Mouse (Mus musculus): Measurements from ENCODE around the gene Arpc2.

The Arpc2 gene

DNA sequence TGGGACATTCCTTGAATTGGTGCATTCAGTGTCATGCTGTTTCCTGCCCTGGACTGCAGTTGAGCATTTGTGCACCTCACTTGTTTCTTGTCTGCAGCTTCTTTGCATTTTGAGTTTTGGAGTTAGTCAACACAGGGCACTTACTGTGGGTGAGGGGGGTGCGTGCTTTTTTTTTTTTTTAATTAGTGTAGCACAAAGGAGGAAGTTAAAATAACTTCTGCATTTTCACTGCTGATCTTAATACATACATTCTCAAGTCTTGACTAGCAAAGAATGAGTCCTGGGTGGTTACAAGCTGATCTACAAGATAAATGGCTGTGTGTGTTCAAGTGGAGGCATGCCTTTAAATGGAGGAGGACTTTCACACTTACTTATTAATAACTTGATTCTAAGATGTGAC, 2.3 kb downstream of the Arpc2 start:
- in situ Hi-C loops (cut with MboI; ENCODE audit: low sequenced_read_pairs): no loop called here

DNA sequence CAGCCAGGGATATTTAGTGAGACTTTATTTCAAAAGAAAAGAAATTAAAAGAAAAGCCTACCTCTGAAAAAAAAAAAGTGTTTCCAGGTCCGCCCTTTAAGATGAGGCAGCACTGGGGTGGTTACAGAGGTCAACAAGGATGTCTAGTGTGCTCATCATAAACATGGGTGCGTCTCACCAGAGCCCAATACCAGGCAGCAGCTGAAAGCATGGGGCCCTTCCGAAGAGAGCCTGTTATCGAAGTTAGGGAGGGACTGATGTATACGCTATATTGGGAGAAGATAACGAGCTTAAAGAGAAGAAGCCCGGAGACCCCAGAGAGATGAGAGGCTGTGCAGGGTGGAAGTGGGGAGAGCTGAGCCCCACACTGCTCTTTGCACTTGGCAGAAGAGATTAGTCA, 3.3 kb downstream of the Arpc2 start:
- in situ Hi-C loops (cut with MboI; ENCODE audit: low sequenced_read_pairs): no loop called here

DNA sequence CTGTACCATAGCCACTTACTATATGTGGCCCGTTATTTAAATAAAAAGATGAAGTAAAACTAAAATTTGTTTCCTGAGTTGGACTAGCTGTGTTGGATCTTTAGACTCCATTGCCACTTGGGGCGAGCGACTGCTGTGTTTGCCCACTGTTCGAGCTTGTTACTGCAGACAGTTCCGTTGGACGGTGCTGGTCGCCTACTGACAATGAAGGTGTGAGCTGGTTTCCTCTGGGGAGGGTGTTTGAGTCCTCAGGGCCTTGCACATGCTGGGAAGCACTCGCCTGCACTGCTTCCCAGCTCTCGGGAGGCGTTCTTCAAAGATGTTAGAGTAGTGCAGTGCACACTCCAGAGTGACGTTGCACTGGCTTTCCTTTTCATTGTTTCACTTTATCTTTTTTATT, 3.7 kb downstream of the Arpc2 start:
- in situ Hi-C loops (cut with MboI; ENCODE audit: low sequenced_read_pairs): no loop called here

DNA sequence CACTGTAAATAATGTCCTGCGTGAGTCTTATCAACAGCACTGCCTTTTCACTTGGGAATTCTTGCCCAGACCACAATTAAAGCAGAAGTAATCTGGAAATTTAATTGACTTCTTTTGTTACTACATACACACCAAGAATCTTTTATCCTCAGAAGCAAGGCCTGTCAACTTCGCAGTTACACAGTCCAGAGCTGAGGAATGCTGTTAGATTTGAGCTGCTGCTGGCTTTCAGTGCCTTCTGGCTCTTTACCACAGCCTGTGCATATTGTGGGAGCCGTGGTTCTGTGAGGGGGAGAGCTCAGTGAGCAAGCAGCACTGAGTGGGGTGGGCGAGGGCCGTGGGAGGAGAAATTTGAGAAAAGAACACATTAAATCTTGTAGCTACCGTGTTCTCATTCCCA, 4.4 kb downstream of the Arpc2 start:
- in situ Hi-C loops (cut with MboI; ENCODE audit: low sequenced_read_pairs): no loop called here

DNA sequence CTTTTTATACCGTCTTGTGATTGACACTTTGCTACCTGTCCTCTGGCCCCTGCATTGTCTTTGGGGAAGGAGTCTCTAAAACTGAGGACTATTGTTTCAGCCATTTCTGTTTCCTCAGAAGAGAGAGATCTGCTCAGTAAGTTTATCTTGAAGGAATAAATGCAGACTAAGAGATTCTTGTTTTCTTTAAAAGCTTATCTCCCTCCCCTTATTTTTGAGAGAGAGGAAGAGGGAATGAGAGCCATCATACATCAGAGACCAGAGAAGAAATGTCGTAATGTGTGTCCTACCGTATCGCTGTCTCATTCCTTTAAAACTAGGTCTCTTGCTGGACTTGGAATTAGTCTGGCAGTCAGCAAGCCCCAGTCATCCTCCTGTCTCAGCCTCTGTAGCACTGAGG, 4.9 kb downstream of the Arpc2 start:
- in situ Hi-C loops (cut with MboI; ENCODE audit: low sequenced_read_pairs): no loop called here

DNA sequence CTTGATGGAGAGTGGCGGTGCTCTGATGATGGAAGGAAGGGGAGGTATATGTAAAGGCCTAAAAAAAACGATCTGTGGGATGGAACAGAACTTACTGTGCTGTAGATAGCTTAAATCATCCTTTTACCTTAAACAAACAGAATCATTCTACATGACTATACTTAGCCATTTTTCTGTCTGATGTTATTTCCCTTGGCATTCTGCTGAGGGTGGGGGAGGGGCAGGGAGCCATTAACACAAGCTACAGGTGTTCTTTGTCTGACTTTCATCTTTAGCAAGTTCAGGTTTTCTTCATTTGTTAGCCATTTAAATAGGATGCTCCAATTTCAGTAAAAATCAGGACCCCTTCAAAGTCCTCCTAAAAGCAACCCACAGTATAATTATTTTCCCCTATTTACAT, 9.6 kb downstream of the Arpc2 start:
- in situ Hi-C loops (cut with MboI; ENCODE audit: low sequenced_read_pairs): no loop called here

DNA sequence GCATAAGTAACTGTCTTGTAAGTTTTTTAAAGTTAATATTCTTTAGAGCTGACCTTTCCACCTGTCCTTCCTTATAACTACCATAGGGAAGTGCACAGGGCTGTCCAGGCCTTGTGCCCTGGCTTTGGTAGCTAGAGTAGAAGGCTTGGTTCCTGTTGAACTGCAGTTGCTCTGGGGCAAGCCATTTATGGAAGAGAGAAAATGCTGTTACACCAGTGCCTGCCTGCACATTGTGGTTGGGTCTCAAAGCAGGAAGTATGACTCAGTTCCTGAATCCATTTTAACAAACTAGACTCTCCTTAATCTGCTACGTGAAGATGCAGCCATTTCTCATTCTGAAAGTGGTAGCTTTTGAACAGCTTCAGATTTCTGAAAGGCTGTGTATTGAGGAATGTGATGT, 12.9 kb downstream of the Arpc2 start:
- in situ Hi-C loops (cut with MboI; ENCODE audit: low sequenced_read_pairs): no loop called here

DNA sequence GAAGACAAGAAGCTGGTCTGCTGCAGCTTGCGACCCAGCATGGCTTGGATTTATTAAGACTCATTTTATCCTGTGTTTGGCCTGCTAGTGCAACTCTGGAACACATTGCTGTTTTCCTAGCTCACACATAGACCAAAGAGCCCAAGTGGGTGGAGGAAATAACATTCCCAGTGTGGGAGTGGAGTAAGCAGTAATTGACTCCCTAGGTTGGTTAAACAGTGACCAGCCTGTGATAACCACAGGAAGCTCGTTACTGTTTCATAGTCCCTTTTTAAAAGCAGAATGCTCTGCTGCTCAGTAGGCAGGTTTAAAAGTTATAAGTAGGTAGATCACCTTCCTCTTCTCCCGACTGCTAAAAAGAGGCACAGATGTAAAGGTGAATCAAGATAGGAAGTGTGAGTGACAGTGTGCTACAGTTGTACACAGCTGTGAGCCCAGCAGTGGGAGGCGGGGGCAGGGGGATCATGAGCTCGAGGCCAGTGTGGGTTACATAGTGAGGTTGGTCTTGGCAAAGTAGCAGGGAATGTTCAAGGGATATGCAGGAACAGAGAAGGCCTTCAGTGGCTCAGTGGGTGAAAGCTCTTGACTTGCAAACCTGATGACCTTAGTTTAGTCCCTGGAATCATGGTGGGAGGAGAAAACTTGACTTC, 13.6 kb downstream of the Arpc2 start:
- in situ Hi-C loops (cut with MboI; ENCODE audit: low sequenced_read_pairs): no loop called here

DNA sequence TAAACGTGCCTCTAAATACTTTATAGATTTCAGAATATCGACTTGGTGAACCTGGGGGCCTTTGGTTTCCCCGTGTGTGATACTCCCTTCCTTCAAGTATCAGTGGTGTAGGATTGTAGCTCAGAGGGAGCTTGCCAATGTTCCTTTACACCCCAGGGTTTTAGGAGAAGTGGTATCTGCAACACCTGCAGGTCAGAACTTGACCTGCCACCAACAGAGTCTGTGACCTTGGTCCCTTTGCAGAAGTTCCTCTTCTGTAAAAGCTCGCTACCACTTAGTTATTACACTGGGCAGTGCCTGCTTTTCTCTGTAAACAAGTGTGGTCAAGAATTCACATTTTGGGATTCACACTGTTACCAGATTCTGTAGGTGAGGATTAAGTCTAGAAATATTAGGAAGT, 14.2 kb downstream of the Arpc2 start:
- in situ Hi-C loops (cut with MboI; ENCODE audit: low sequenced_read_pairs): no loop called here

DNA sequence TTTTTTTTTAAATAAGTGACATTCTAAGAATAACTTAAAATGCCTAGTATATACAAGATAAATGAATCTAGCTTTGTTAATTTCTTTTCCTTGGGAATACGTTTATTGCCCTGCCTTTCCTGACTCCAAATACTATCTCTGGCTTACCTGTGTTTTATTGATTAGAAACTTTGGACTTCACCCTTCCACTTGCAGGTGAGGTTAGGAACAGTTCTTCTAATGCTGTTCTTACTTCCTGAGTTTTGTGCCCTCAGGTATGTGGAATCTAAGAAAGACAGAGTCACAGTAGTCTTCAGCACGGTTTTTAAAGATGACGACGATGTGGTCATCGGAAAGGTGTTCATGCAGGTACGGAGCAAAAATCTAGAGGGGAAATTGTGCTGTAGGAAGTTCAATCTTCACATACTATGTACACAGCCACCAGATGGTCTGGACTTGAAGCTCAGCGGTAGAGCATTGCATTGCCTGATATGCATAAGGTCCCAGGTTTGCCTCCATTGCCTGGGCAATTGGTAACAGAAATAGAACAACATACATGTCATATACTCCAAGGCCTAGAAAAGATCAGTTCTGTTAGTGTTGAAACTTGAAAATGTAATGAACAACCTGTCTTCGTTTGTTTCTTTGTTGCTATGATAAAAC, 19.9 kb downstream of the Arpc2 start:
- in situ Hi-C loops (cut with MboI; ENCODE audit: low sequenced_read_pairs): no loop called here

DNA sequence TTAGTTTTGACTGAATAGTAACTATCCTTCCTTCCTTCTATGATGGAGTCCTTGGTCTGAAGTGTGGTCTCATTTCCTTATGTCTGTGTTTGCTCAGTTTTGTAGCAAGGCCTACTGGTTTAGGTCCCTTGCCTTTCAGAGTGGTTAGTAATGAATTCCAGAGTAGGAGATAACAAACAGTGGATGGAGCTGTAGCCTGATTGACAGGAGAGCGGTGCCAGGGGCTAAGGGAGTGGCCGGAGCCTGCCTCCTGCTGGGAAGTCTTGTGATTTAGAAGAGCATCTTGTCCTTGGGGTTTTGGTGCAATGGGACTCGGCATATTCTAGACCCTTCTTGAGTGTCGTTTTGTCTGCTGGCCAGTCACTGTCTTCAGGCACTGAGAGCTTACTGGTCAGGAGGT, 20.9 kb downstream of the Arpc2 start:
- in situ Hi-C loops (cut with MboI; ENCODE audit: low sequenced_read_pairs): no loop called here

DNA sequence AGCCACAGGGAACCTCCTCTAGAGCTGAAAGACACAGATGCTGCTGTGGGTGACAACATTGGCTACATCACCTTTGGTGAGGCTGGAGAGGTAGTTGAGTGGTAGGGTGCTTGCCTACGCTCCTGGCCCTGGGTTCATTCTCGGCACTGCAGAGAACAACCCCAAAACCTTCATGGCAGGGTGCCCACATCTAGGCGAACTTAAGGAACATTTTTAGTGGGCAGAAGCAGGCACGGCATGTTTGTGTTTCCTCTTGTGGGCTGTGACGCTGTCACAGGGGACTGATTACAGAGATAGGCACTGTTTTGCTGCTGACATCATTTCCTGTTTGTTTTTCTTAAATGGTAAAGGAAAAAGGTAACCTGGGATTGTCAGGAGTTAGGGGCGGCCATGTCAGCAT, 26.6 kb downstream of the Arpc2 start:
- in situ Hi-C loops (cut with MboI; ENCODE audit: low sequenced_read_pairs): no loop called here

DNA sequence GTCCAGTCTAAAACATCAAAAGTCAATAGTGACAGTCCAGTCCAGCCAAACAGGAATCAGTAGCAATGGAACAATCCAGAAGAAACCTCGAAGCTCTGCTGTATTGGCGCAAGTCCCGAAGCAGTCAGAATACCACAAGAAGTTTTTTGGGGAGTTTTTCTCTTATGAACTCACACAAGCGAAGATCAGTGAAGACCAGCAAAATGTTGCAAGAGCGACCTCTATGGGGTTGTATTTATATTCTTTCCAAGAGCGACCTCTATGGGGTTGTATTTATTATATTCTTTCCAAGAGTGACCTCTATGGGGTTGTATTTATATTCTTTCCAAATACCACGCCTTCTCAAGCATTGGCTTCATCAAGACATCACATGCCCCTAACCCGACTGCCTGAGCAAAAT, 32.9 kb downstream of the Arpc2 start:
- in situ Hi-C loops (cut with MboI; ENCODE audit: low sequenced_read_pairs): no loop called here

DNA sequence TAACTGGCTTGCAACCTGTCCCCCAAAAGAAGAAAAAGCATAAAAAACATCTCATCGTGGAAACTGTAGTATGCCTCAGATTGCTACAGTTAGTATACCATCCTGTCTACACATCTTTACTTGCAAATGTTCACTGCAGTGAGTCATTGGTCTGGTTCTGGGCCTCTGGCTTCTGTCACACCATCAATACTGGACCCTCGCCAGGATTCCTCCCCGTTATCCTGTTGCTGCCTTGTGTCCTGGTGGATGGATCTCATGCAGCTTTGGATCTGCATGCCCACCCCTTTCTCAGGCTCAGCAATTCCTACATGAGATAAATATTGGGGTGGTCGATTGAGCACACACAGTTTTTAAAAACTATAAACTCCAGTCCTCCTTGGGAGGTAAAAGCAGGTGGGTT, 35.8 kb downstream of the Arpc2 start:
- in situ Hi-C loops (cut with MboI; ENCODE audit: low sequenced_read_pairs): no loop called here

DNA sequence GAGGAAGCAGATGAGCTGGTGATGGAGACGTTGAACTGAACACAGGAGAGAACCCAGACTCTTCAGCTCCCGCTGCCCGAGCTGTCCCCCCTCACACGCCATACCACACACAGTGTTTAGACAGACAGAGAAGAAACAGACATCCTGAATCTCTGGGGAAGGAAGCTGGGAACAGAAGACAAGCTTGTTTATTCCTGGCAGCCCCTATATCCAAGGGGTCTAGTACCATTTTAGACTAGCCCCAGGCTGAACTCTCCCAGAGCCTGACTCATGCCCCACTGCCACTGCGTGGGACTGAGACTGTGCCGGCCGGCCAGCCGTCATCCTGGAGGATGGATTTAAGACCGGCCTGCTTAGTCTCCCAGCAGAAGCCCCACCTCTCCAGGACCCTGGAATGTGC, 39.1 kb downstream of the Arpc2 start:
- in situ Hi-C loops (cut with MboI; ENCODE audit: low sequenced_read_pairs): no loop called here

DNA sequence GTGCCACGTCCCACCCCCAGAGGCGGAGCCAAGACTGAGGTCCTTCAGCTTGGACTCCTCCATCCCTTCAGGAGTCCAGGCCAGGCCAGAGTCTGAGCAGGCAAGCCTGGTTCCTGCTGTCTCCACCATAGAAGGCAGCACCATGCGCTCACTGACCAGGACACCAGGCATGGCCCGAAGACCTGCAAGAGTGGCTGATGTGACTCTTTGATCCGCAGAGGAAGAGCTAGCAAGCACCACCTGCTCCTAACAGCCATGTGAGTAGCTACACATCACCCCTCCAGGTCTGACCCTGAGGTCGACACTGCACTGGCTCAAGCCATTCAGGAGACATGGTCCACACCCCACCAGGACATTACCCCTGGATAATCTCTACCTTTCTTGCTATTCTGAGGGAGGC, 41.2 kb downstream of the Arpc2 start:
- in situ Hi-C loops (cut with MboI; ENCODE audit: low sequenced_read_pairs): no loop called here

DNA sequence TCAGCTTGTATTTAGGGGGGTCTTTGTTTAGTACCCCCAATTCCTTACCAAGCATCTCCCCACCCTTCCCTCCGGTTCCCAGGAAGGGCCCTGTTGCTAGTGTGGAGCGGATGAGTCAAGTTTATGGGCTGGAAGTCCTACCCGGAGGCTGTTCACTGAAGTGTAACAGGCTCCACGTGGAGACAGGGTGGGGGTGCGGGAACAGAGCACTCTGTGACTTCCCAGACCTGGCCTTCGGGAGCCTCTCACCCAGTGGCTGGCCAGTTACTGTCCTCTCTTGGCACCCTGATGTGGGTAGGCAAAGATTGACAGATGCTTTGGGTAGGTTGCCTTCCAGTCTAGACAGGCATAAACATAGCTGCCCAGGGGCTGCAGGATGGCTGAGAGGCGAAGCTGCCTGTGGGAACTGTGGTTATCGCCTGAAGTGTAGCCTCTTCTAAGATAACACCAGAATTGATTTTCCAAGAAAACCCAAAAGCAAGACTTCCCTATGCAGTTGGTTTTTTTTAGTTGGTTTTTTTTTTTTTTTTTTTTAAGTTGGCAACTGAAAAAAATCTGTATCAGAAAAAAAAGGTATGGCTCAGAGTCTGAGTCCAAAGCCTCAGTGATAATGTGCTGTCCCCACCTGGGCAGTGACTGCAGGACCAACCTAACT, 42.1 kb downstream of the Arpc2 start:
- in situ Hi-C loops (cut with MboI; ENCODE audit: low sequenced_read_pairs): no loop called here

DNA sequence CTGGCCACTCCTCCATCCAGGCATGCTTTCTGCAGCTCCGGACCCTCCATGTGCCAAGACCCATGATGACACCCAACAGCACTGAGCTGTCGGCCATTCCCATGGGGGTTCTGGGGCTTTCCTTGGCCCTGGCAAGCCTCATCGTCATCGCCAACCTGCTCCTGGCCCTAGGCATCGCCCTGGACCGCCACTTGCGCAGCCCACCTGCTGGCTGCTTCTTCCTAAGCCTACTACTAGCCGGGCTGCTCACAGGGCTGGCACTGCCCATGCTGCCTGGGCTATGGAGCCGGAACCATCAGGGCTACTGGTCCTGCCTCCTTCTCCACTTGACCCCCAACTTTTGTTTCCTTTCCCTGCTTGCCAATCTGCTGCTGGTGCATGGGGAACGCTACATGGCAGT, 42.7 kb downstream of the Arpc2 start, which contains the start of gene Gpbar1:
Gpbar1 (plus strand) TSS at position 13 of the 400 bp plus-strand sequence.
- in situ Hi-C loops (cut with MboI; ENCODE audit: low sequenced_read_pairs): no loop called here

DNA sequence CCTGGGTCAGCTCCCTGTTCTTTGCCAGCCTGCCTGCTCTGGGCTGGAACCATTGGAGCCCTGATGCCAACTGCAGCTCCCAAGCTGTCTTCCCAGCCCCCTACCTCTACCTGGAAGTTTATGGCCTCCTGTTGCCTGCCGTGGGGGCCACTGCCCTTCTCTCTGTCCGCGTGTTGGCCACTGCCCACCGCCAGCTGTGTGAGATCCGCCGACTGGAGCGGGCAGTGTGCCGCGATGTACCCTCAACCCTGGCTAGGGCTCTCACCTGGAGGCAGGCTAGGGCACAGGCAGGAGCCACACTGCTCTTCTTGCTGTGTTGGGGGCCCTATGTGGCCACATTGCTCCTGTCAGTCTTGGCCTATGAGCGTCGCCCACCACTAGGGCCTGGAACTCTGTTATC, 43.1 kb downstream of the Arpc2 start:
- in situ Hi-C loops (cut with MboI; ENCODE audit: low sequenced_read_pairs): no loop called here

DNA sequence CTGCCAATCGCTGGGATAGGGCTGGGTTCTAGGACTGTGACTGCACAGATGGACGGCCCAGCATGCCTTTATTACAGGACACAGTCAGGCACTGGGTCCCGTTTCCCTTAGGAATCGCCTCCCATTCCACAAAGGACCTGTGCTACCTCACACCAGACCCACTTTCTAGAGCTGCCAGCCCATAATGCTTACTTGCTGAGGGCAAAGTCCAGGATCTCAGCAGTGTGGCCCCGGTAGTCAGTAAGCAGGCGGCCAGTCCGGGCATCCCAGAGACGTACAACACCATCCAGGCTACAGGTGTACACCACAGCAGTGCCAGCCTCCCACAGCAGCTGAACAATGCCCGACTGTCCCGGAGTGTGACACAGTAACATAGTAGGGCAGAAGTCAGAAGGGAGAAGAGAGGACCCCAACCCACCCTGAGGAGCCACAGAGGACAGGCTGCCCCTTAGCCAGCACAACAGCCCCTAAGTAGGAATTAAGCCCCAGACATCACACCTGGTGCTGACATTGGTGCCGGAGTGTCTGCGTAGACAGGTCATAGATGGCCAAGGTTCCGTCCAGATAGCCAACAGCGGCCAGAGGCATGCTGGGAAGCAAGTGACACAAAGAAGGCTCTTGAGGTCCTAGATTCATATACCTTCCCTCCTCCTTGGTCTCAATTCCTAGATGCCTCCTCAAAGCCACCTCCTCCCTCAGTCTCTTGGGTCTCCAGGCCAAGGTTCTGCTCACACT, 44.9 kb downstream of the Arpc2 start:
- in situ Hi-C loops (cut with MboI; ENCODE audit: low sequenced_read_pairs): no loop called here

DNA sequence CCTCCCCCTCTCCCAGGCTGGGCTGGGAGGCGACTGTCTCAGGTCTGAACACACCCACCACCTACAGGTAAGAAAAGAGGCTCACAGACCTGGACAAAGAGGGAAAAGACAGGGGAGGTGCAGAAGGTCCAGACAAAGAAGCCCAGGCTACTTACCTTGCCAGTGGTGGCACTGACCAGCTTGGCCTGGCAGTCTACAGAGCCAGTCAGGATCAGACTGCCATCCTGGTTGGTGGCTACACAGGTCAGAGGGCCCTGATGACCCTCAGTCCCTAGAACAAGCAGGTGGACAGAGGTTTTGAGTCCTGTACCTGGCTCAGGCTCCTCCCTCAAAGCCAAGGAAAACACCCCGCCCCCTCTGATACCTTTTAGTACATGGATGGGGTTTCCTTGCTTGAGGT, 45.5 kb downstream of the Arpc2 start:
- in situ Hi-C loops (cut with MboI; ENCODE audit: low sequenced_read_pairs): no loop called here

DNA sequence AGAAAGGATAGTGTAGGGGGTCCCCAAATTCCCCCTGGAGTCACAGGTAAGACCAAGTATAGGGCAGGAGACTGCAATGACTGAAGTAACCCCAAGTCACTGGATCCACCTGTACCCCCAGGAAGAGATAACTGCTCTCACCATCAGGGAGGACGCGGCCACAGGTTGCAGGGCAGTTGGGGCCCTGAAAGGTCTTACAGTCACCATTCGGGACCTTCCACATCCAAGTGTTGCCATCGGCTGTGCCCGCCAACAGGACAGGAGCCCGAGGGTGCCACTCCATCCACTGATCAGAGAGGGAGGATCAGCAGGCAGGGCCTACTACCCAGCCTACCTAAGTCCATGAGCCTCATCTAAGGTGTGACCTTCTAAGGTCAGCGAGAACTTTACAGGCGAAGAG, 46.0 kb downstream of the Arpc2 start:
- in situ Hi-C loops (cut with MboI; ENCODE audit: low sequenced_read_pairs): no loop called here

Data from CH12F3 (cell line).